Mouse (Mus musculus): ENCODE data around the gene Brwd1. TPM values are rescaled to one million over a fixed set of nuclear protein-coding genes. Genes with fewer than 3 reads are reported as not detected.
A peak's percentile ranks its signal among the peaks of the same experiment; 100 is the strongest.
"Not testable (repeated sequence)": the region's sequence is repeated elsewhere in the genome, so short reads cannot be mapped to it uniquely, and the experiment has no call there.

Gene Brwd1
- polyA plus RNA-seq, 1 experiment from 2014 or later = 230 TPM

- H3K9ac ChIP-seq (replicated peaks); ATAC-seq (ENCODE audit: low FRiP score); H3K27ac ChIP-seq (replicated peaks); H3K36me3 ChIP-seq; H3K9me3 ChIP-seq (replicated peaks); H3K4me1 ChIP-seq; H3K27me3 ChIP-seq (replicated peaks); H3K4me3 ChIP-seq (replicated peaks); H3K4me2 ChIP-seq: not testable (repeated sequence)
Observed at GRCm38 (mm10) chr16:96097811-96098210, 15.5 kb upstream of the Brwd1 start.

DNA sequence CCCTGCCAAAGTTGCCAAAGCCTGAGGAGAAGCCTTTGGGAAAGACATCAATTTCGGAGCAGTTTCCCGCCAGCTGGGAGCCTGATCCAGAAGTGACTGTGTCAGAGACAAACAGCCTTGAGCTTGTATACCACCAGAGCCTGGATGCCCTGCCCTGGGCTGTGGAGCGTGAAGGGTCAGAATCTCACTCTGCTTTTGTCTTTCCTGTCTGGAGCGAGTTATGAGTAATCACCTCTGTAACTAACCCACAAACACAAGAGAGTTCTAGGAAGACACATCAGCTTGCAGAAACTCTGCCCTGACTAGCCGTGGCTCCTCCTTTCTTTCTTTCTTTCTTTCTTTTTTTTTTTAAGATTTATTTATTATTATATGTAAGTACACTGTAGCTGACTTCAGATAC, 13.6 kb upstream of the Brwd1 start:
- no peak for ATAC-seq (ENCODE audit: low FRiP score)
- WGBS = 82% methylated on average over 5 of the region's 5 CpGs
- H3K36me3 ChIP-seq = no peaks in the 10 kb centered on the region
- no peak overlapping the region for H3K27ac ChIP-seq (replicated peaks)
- no peak overlapping the region for H3K9ac ChIP-seq (replicated peaks)
- H3K9me3 ChIP-seq (replicated peaks) = no peaks in the 10 kb centered on the region
- no peak overlapping the region for H3K4me2 ChIP-seq
- no peak overlapping the region for H3K4me3 ChIP-seq (replicated peaks)
- no peaks in the 10 kb centered on the region for H3K27me3 ChIP-seq (replicated peaks)
- no peaks in the 10 kb centered on the region for H3K4me1 ChIP-seq

GRCm38 (mm10) chr16:96091515-96092504, 9.5 kb upstream of the Brwd1 start:
- Histone ChIP-seq H3K27ac (replicated peaks) (no peak overlapping the region), H3K9ac (replicated peaks) (no peak overlapping the region), H3K4me2 (no peak overlapping the region), H3K27me3 (replicated peaks) (no peaks in the 10 kb centered on the region), H3K4me1 (no peaks in the 10 kb centered on the region), H3K4me3 (replicated peaks) (no peak overlapping the region), H3K9me3 (replicated peaks) (no peaks in the 10 kb centered on the region), H3K36me3 (no peaks in the 10 kb centered on the region)
- no peak for ATAC-seq (ENCODE audit: low FRiP score)
- 74% methylated on average over 9 of the region's 9 CpGs for WGBS

DNA sequence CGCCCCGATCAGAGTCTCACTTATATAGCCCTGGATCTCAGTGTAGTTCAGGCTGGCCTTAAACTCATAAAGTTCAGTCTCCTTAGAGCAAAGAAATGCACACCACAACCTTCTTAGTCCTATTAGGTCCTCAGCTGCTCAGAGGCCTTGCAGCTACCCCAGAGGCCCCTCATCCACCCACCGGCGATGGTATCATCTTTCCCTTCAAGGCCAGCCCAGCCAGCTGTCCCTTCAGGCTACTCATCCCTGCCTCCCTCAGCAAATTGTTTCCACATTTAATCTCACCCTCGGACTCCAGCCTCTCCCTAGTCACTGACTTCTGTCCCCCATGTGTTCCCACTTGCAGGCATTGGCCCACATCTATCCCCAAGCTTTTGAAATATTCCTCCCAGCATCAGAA, 5.8 kb upstream of the Brwd1 start:
- H3K36me3 ChIP-seq = no peaks in the 10 kb centered on the region
- H3K27me3 ChIP-seq (replicated peaks) = no peaks in the 10 kb centered on the region
- no peak overlapping the region for H3K4me3 ChIP-seq (replicated peaks)
- H3K9ac ChIP-seq (replicated peaks) = no peak overlapping the region
- H3K4me2 ChIP-seq = no peak overlapping the region
- WGBS = 81% methylated on average over 5 of the region's 5 CpGs
- H3K9me3 ChIP-seq (replicated peaks) = no peaks in the 10 kb centered on the region
- no peak overlapping the region for H3K27ac ChIP-seq (replicated peaks)
- ATAC-seq (ENCODE audit: low FRiP score) = no peak
- H3K4me1 ChIP-seq = peaks cover 11% of the 10 kb centered on the region

- Histone ChIP-seq H3K4me3 (replicated peaks) (no peak overlapping the region), H3K27me3 (replicated peaks) (no peaks in the 10 kb centered on the region)
Observed at GRCm38 (mm10) chr16:96087436-96087835, 5.1 kb upstream of the Brwd1 start.

DNA sequence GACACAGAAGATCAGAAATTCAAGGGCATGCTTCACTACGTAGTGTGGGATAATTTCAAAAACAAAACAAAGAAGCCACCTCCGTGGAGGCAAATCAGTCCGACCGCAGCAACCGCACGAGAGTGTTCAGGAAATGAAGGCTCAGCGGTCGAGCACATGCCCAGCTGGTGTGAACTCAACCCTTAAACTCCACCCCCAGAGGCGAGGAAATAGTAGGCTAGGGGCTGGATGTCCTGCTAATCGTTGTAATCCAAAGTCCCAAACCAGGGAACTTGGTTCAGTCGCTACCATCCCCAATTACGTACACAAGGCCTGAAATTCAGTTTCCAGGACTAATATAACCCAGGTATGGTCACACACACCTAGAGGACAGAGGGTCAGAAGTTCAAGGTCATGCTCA, 4.7 kb upstream of the Brwd1 start:
- no peaks in the 10 kb centered on the region for H3K36me3 ChIP-seq
- no peak overlapping the region for H3K27ac ChIP-seq (replicated peaks)
- no peak overlapping the region for H3K4me3 ChIP-seq (replicated peaks)
- WGBS = 80% methylated on average over 12 of the region's 12 CpGs
- no peak overlapping the region for H3K4me2 ChIP-seq
- ATAC-seq (ENCODE audit: low FRiP score) = no peak
- no peaks in the 10 kb centered on the region for H3K27me3 ChIP-seq (replicated peaks)
- no peak overlapping the region for H3K9ac ChIP-seq (replicated peaks)
- peaks cover 11% of the 10 kb centered on the region for H3K4me1 ChIP-seq
- no peaks in the 10 kb centered on the region for H3K9me3 ChIP-seq (replicated peaks)

More at GRCm38 (mm10) chr16:96087436-96087835, 5.1 kb upstream of the Brwd1 start:
- H3K36me3 ChIP-seq = no peaks in the 10 kb centered on the region
- no peak overlapping the region for H3K4me2 ChIP-seq
- no peak overlapping the region for H3K27ac ChIP-seq (replicated peaks)
- WGBS = 79% methylated on average over 4 of the region's 4 CpGs
- peaks cover 11% of the 10 kb centered on the region for H3K4me1 ChIP-seq
- no peaks in the 10 kb centered on the region for H3K9me3 ChIP-seq (replicated peaks)
- no peak for ATAC-seq (ENCODE audit: low FRiP score)
- H3K9ac ChIP-seq (replicated peaks) = no peak overlapping the region

GRCm38 (mm10) chr16:96085597-96085996, 3.3 kb upstream of the Brwd1 start:
- no peak for ATAC-seq (ENCODE audit: low FRiP score)

DNA sequence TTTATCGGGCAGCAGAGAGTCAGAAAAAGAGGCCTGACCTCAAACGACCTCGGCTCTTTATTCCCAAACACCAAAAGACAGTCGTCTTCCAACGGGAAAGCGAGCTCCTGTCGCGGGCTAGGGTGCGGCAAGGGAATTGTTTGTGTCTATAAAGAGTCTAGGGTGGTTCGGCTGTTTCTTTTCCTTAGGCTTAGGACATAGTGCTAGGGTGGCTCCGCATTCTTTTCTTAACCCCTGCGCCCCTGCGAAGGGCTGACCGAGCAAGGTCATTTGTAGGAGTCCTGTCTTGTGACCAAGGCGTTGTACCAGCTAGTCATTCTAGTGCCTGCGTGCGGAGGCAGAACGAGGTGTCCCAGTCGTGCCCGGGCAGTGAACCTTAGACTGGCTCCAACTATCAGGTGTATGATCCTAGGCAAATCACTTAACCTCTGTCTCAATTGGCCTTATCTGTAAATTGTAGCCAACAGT, 887 bp upstream of the Brwd1 start:
- Histone ChIP-seq H3K36me3 (peaks cover 21% of the 10 kb centered on the region), H3K4me2 (peak overlapping the region; percentile 67), H3K4me1 (peaks cover 33% of the 10 kb centered on the region), H3K9me3 (replicated peaks) (no peaks in the 10 kb centered on the region), H3K27me3 (replicated peaks) (no peaks in the 10 kb centered on the region), H3K4me3 (replicated peaks) (peak overlapping the region; percentile 96), H3K9ac (replicated peaks) (peak overlapping the region; percentile 96), H3K27ac (replicated peaks) (peak overlapping the region; percentile 98)
- WGBS = 3% methylated on average over 20 of the region's 20 CpGs
- ATAC-seq (ENCODE audit: low FRiP score) = no peak

More at GRCm38 (mm10) chr16:96085597-96085996, 3.3 kb upstream of the Brwd1 start:
- H3K4me1 ChIP-seq = peaks cover 18% of the 10 kb centered on the region
- no peaks in the 10 kb centered on the region for H3K27me3 ChIP-seq (replicated peaks)
- no peak overlapping the region for H3K4me2 ChIP-seq
- H3K9ac ChIP-seq (replicated peaks) = no peak overlapping the region
- no peaks in the 10 kb centered on the region for H3K9me3 ChIP-seq (replicated peaks)
- H3K4me3 ChIP-seq (replicated peaks) = no peak overlapping the region
- no peak overlapping the region for H3K27ac ChIP-seq (replicated peaks)
- peaks cover 1% of the 10 kb centered on the region; the same call in 1 of the 2 replicates for H3K36me3 ChIP-seq

DNA sequence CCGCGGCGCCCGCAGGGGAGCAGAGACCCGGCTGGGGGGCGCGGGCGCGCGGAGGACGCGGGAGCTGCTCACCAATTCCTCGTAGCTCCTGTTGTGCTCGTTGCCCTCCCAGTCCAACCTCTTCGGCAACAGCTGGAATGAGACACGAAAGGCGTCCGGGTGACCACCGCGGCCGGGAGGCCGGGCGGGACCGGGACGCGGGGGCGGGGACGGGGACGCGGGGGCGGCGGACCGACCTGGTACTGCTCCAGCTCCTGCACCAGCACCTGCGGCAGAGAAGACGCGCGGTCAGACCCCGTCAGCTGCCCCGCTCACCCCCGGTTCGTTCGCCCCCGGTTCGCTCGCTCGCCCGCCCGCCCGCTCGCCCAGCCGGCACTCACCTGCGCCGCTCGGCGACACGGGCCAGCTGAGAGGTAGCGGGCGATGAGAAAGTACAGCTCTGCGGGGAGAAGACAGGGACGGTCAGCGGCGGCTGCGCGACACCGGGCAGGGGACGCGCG, 534 bp downstream of the Brwd1 start:
- H3K4me2 ChIP-seq = peak overlapping the region; percentile 67
- peak; percentile 32 for ATAC-seq (ENCODE audit: low FRiP score)
- peak overlapping the region; percentile 98 for H3K27ac ChIP-seq (replicated peaks)
- H3K9ac ChIP-seq (replicated peaks) = peak overlapping the region; percentile 96
- no peaks in the 10 kb centered on the region for H3K9me3 ChIP-seq (replicated peaks)
- no peaks in the 10 kb centered on the region for H3K27me3 ChIP-seq (replicated peaks)
- H3K4me1 ChIP-seq = peaks cover 39% of the 10 kb centered on the region
- H3K36me3 ChIP-seq = peaks cover 26% of the 10 kb centered on the region
- H3K4me3 ChIP-seq (replicated peaks) = peak overlapping the region; percentile 96
- WGBS = under 1% methylated on average over 63 of the region's 68 CpGs

DNA sequence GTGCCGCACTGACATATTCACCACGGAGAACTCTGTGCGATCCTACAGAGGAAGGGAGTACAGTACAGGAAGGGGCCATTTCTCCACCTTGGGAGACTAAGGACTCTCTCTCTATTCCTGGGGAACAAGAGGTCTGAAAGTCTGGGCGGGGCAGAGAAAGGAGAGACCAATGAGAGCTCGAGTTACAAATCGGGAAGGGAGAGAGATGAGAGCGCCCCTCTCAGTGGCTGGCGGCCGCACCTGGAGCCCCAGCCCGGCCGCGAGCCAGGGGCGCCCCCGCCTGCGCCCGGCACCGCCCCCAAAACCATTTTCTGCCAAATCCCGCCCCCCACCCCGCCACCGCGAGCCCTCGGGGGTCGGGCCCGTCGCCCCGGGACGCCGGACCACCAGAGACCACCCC, 995 bp downstream of the Brwd1 start:
- WGBS = under 1% methylated on average over 22 of the region's 28 CpGs
- peaks cover 27% of the 10 kb centered on the region for H3K36me3 ChIP-seq
- H3K27me3 ChIP-seq (replicated peaks) = no peaks in the 10 kb centered on the region
- peak overlapping the region; percentile 96 for H3K9ac ChIP-seq (replicated peaks)
- H3K4me3 ChIP-seq (replicated peaks) = peak overlapping the region; percentile 96
- peak overlapping the region; percentile 98 for H3K27ac ChIP-seq (replicated peaks)
- H3K4me1 ChIP-seq = peaks cover 39% of the 10 kb centered on the region
- no peaks in the 10 kb centered on the region for H3K9me3 ChIP-seq (replicated peaks)
- H3K4me2 ChIP-seq = peak overlapping the region; percentile 67
- peak; percentile 87 for ATAC-seq (ENCODE audit: low FRiP score)

DNA sequence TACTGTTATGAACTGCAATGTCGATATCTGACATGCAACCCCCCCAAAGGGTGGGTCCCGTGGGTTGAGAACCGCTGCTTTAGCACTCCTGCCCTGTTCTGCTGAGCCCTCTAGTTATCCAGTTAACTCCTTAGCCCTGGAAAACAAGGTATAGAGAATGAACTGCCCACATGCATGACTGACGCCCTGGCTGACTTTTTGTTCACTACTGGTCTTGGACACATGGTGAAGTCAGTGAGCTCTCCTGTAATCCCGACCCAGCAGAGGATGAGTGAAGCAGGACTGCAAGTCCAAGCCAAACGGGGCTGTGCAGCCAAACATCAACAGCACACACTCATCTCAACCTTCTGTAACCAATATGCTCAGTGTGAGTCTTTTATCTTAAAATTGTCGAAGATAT, 1.8 kb downstream of the Brwd1 start:
- H3K36me3 ChIP-seq = peaks cover 35% of the 10 kb centered on the region
- H3K27ac ChIP-seq (replicated peaks) = 0 out of 2 replicates have a peak overlapping the region, but pooled peaks have one; percentile 98
- H3K9ac ChIP-seq (replicated peaks) = no peak overlapping the region
- 88% methylated on average over 7 of the region's 7 CpGs for WGBS
- peak overlapping the region; percentile 67 for H3K4me2 ChIP-seq
- no peak for ATAC-seq (ENCODE audit: low FRiP score)
- no peaks in the 10 kb centered on the region for H3K27me3 ChIP-seq (replicated peaks)
- peak overlapping the region; percentile 96; the same call in 1 of the 2 replicates for H3K4me3 ChIP-seq (replicated peaks)
- H3K4me1 ChIP-seq = peaks cover 42% of the 10 kb centered on the region
- H3K9me3 ChIP-seq (replicated peaks) = no peaks in the 10 kb centered on the region

DNA sequence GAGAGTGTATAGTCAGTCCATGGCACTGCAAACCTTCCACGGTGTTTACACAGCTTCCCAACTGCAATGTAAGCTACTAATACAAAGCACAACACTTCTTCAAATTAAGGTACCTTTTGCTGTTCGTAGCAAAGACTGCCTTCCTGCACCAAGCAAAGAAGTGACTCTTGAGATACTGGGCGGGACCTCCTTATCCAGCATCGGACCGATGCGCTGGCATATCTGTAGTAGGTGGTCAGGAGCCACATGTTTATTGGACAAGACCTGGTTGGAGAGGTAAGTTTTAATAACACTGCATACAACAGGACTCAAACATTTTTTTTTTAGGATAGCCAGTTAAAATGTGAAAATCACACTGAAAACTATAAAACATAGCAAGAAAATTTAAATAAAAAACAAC, 14.0 kb downstream of the Brwd1 start:
- Histone ChIP-seq H3K4me3 (replicated peaks) (no peak overlapping the region), H3K9me3 (replicated peaks) (no peaks in the 10 kb centered on the region), H3K36me3 (peaks cover 69% of the 10 kb centered on the region), H3K27ac (replicated peaks) (no peak overlapping the region), H3K9ac (replicated peaks) (no peak overlapping the region), H3K4me2 (no peak overlapping the region), H3K4me1 (no peaks in the 10 kb centered on the region), H3K27me3 (replicated peaks) (no peaks in the 10 kb centered on the region)
- 96% methylated on average over 6 of the region's 6 CpGs for WGBS
- ATAC-seq (ENCODE audit: low FRiP score) = no peak

Measured in neural tube, embryonic 15.5 days (tissue).